Mouse (Mus musculus) cerebellum, adult 8-10 months (tissue): ENCODE results near the gene Pcca.

Source experiments
- DNase-seq: peaks from one replicate; pipeline ENCODE4 v3.0.0; 2022

Gene Pcca

DNA sequence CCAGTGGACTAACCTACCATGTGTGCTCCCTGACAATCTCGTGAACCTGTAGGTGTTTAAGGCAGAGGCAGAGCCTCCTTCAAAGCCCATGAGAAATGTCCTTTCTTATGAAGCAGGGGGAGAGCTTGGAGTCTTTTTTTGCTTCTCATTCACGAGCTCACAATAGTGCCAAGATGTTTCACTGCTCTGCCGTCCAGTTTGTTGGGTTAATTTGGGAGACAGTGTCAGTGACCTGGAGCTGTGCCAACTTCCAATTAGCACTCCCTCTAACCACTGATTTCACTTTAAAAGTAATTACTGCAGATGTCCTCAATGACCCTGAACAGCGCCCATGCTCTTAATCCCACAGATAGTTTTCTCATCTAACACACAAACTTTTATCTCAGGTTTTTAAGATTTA lies 328.5 kb downstream of the Pcca start:
- peak; percentile 29 for DNase-seq

- DNase-seq: no peak
Observed at GRCm38 (mm10) chr14:122865462-122866129, 331.5 kb downstream of the Pcca start.

DNA sequence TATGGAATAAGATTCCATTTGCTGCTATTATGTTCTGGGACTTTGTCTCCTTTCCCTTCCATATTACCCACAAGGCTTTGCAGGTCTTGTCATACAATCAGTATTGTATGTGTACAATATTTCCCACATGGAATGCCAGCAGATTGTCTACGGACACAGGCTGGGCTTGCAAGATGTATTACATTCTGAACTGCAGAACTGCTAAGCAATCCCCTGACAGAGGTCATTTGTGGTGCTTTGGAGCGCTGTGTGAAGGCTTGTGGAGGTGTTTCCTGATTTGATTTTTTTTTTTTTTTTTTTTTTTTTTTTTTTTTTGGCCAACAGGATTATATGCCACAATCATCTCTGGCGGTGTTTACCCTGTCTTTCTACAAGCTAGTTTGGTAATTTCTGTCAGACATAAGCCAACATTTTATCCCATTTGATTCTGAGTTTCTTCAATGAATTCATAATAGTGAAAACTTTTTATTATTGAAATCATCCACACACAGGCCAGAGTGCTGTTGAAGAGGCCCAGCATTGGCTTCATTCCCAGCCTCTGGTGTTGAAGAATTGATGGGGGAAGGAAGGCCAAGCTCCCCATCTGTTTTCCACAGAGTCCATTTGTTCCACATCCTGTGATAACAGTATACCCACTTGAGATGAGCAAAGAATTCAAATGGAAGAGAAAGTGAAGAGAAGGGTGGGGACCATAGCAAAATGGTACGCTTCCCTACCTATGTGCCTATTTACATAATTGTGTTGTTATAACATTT lies 333.6 kb downstream of the Pcca start:
- no peak for DNase-seq

DNA sequence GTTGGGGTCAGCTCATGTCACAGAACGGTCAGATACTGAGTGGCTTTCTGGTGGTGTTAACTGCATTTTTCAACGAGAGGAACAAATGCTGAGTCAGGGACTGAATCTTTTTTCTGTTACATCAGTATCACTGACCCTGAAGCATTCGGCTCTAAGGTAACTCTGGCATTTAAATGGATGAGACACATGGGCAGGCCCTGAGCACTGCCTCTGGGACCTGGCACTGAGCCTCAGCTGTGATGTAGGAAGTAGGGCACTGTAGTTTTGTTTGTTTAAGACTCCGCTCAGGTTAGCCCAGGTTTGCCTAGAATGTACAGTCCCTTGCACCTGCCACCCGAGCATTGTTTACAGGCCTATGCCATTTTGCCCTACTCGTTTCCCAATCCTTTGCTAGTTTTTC lies 335.7 kb downstream of the Pcca start:
- no peak for DNase-seq

DNA sequence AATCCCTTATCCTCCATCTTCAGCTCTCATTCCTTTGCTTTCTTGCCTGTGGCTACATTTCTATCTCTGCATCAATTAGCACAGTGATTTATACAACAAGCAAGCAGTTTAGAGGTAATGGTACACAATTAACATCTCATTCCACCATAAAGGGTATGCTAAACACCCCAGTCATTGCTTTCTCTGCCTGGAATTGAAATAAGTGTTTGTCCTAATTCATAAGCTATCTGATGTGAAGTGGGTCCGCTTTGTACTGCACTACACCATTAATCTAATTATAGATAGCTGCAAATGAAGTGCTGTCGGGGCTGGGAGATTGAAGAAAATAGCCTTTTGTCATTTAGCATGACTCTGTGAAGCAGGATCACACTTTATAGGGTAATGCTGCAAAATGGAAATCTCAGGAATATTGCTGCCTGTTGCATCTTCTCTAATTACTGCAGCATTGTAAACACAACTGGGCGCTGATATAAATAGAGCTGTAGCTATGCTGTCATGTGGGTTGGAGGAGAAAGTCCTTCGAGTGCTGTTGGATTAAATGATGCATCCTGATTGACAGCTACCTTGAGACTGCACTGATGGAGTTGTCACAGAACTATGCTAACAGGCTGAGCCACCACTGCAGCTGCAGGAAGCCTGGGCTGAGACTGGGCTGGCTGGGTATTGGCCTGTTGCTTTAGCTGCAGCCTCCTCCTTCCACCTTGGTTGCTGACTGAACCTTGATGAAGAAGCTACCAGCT lies 337.9 kb downstream of the Pcca start:
- no peak for DNase-seq

DNA sequence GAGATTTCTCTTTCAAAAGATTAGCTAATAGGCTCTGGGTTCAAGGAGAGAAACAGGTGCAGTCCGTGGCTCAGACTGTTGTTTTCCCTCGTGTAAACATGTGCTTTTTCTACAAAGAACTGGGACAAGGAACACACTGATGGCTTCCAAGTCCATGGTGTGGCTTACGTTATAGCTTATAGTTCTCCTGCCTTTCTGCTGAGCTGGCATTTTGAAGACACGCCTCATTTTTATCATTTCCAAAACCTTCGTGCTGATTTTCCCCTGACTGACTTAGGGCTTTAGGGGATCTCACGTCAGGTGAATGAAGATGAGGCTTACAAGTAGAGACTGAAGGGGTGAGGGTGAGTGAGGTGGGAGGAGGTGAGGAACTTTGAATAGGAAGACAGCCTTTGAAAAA lies 338.5 kb downstream of the Pcca start:
- no peak for DNase-seq

DNA sequence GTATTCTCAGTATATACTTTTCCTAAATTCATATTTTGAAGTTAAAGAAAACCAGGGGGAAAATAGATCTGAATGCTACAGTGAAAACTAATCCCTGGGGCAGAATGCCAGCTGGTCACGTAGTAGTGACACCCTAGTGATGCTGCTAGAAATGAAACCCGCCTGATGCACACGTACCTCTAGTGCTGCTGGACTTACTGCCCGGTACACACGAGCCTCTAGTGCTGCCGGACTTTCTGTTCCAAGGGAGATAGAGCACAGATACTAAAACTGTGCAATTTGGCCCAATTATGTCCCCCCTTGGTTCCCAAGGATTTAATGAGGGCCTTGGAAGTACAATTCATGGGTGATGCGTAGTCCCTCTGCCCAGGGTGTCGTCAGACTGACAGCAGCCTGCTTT lies 340.9 kb downstream of the Pcca start:
- peak; percentile 60 for DNase-seq

- peak; percentile 41 for DNase-seq
Observed at GRCm38 (mm10) chr14:122875636-122876035, 341.5 kb downstream of the Pcca start.

GRCm38 (mm10) chr14:122876163-122876562 lies 342.0 kb downstream of the Pcca start:
- peak; percentile 87 for DNase-seq

- DNase-seq: peak; percentile 54
Observed at GRCm38 (mm10) chr14:122876723-122877122, 342.6 kb downstream of the Pcca start.

- DNase-seq: peak; percentile 43
Observed at GRCm38 (mm10) chr14:122877787-122878186, 343.7 kb downstream of the Pcca start.

DNA sequence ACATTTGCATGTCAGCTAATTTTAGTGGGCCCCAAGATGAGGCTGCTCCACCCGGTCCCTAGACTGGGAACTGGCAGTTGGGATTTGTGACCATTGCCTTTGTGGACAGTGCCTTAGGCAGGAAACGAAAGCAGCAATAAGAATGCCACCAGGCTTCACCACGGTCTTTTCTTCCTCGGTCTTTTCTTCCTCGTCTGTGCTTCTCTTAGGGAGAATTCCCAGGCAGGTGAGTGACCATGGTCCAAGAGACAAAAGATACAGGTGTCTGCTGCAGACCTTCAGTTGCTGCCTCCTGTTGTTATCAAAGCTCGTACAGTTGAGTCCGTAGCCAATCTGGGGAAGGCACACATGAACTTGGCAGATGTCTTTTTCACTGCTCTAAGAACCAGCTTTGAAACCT lies 346.2 kb downstream of the Pcca start:
- DNase-seq: peak; percentile 41

GRCm38 (mm10) chr14:122881699-122882098 lies 347.6 kb downstream of the Pcca start:
- DNase-seq: peak; percentile 31

GRCm38 (mm10) chr14:122882201-122882639 lies 348.1 kb downstream of the Pcca start:
- peak; percentile 52 for DNase-seq

GRCm38 (mm10) chr14:122882795-122883409 lies 348.8 kb downstream of the Pcca start:
- DNase-seq: peak; percentile 34

DNA sequence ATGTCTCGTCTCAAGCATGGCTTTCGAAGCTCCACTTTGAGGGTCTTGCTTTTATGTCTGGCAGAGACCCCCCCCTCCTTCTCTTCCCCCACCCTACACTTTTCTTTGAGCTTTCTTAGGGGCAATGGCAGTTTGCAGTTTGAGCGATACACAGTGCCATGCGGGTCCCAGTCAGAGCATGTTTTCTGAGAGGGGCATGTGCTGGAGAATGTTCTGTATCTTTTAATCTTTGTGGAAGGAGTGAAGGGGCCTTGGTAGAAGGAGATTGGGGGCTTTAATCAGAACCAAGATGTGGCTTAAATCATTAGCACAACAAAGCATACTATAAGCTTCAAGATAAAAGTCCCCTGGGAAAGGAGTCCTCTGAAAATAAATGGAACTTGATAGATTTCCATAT lies 349.3 kb downstream of the Pcca start:
- no peak for DNase-seq

DNA sequence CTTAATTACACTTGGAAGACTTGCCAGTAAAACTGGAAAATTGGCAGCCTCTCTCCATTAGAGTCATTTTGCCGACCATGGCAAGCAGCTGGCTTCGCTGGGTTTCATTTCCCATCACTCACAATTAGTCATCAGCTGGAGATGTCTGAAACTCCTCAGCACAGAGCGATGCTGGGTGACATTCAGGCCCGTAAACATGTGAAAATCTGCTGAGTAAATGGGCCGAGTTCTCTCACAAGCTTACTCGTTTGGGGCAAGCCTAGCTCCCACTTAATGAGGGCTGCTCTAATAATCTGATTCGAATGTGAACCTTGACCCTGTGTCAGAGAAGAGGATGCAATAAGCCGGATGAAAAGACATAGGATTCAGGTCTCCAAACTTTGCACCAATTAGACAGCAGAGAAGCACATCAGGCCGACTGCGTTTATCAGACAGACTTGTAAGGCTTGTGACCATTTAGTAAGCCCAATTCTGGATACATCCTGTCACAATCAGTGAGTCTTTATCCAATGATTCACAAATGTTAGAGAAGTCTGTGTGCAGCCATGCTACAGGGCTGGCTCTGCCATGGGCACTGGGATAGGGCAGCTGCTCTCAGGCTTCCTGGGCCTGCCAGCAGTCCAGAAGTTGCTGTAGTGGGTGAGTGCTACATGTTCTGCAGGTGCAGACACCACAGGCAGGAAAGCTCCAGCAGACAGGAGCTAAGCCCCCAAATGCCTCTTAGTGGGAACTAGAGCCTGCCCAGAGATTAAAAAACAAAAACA lies 349.9 kb downstream of the Pcca start:
- DNase-seq: peak; percentile 34

DNA sequence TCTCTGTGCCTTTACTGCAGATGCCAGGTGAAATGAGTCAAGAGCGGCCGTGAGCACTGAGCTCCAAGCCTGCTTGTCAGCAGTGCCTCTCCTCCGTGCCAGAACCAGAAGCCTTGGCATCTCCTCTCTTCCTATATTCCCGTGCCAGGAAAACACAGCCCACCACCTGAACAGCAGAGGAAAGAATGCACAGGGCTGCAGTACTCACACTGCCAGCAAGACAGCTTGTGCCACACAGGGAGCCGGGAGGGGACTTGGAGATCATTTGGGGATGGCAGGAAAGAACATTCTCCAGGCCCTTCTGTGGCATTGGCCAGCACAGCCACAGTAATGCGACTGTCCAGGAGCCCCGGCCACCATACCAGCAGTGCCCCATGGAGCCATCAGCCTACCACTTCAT lies 351.8 kb downstream of the Pcca start:
- peak; percentile 98 for DNase-seq

DNA sequence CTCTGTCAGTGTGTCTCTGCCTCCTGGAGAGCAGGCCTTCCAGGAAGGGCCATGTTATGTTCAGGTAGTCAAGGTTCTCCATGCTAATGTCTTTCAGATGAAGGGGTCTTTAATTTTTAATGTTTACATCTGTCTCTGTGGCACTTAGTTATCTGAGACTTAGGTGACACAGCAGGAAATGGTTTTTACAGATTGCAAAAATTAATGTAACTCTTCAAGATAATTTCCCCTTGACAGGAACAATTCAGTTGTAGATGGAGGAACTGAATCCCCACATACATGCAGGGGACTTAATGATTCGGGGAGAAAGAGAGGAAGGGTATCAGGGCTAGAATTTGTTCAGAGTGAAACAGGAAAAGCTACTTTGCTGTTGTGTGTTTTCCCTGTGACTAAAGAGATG lies 353.2 kb downstream of the Pcca start:
- DNase-seq: no peak

- no peak for DNase-seq
Observed at GRCm38 (mm10) chr14:122887702-122888479, 353.8 kb downstream of the Pcca start.

- no peak for DNase-seq
Observed at GRCm38 (mm10) chr14:122888480-122888872, 354.4 kb downstream of the Pcca start.
